Mouse (Mus musculus) cerebellum, adult 11 months (tissue): ENCODE data around the gene Ly6g6d.

Source experiments
- DNase-seq: peaks from one replicate; pipeline ENCODE4 v3.0.0; 2022

The Ly6g6d gene

GRCm38 (mm10) chr17:35021842-35022477, 55.9 kb downstream of the Ly6g6d start:
- DNase-seq, result no peak
